Mouse (Mus musculus) liver, embryonic 14.5 days (tissue): Measurements from ENCODE around the gene Zfp882. TPM values are rescaled to one million over a fixed set of nuclear protein-coding genes. Genes with fewer than 3 reads are reported as not detected.

ENCODE experiments used
- ATAC-seq: fragments of 200-750 bp; cut with Nextera tagmentation; 2 replicates; pipeline ENCODE4 v1.8.0; 2017; ENCODE audit warnings: moderate number of reproducible peaks, mild to moderate bottlenecking, moderate library complexity; ENCODE audit not compliant: insufficient read depth
- DNase-seq, 3 experiments: peaks; one replicate each; pipeline ENCODE4 v3.0.0-alpha.2; 2012 to 2013; ENCODE audit warnings: low read depth in 3 of 3, low spot score in 3 of 3
- H3K27ac ChIP-seq: fragments of 300-500 bp; sonication (generic); 2 replicates; pipeline ENCODE4 v1.5.1; 2014; ENCODE audit warnings: moderate library complexity, mild to moderate bottlenecking, control low read depth, inconsistent platforms
- H3K27me3 ChIP-seq: fragments of 300-500 bp; sonication (generic); 2 replicates; pipeline ENCODE4 v1.6.1; 2014; ENCODE audit warnings: mild to moderate bottlenecking, low read length, moderate library complexity; ENCODE audit not compliant: control insufficient read depth, insufficient read depth
- H3K36me3 ChIP-seq: fragments of 300-500 bp; sonication (generic); replicated peaks from 2 replicates; pipeline ENCODE4 v1.6.1; 2014; ENCODE audit warnings: low read depth; ENCODE audit not compliant: control insufficient read depth, insufficient read depth
- H3K4me1 ChIP-seq, 2 experiments: fragments of 200-500 bp in 1 of 2; fragments of 300-500 bp in 1 of 2; sonication (generic) in 1 of 2; replicated peaks; 2 replicates each; pipeline ENCODE4 v1.6.1; 2012 to 2014; ENCODE audit warnings: antibody characterized with exemption in 1 of 2, inconsistent platforms in 1 of 2, low read length in 1 of 2; ENCODE audit not compliant: control insufficient read depth in 2 of 2, insufficient read depth in 2 of 2
- H3K4me2 ChIP-seq: fragments of 300-500 bp; sonication (generic); 2 replicates; pipeline ENCODE4 v1.6.1; 2014; ENCODE audit warnings: low read depth, mild to moderate bottlenecking, control low read depth, moderate library complexity
- H3K4me3 ChIP-seq, 2 experiments: fragments of 200-500 bp in 1 of 2; fragments of 300-500 bp in 1 of 2; sonication (generic) in 1 of 2; 2 replicates each; pipeline ENCODE4 v1.5.1; 2012 to 2014; ENCODE audit warnings: low read depth in 2 of 2, low read length in 2 of 2, mild to moderate bottlenecking in 2 of 2, control low read depth in 1 of 2, inconsistent platforms in 1 of 2, moderate library complexity in 1 of 2; ENCODE audit not compliant: insufficient read depth in 1 of 2
- H3K9ac ChIP-seq: fragments of 300-500 bp; sonication (generic); replicated peaks from 2 replicates; pipeline ENCODE4 v1.6.1; 2014; ENCODE audit warnings: mild to moderate bottlenecking, control low read depth, moderate library complexity
- H3K9me3 ChIP-seq: fragments of 300-500 bp; sonication (generic); 2 replicates; pipeline ENCODE4 v1.6.1; 2016; ENCODE audit warnings: low read length, mixed read lengths; ENCODE audit not compliant: control insufficient read depth
- CTCF ChIP-seq: IDR thresholded peaks from 2 replicates; pipeline ENCODE4 v1.5.1; 2016; ENCODE audit warnings: antibody characterized with exemption, low read depth, control low read depth
- EP300 ChIP-seq: IDR thresholded peaks from 2 replicates; pipeline ENCODE4 v1.6.1; 2016; ENCODE audit warnings: antibody characterized with exemption, low read depth
- WGBS: fragments of 180-500 bp; shearing (Covaris S2); extraction: QIAGEN DNeasy Blood & Tissue Kit; methylation state at CpG from one replicate; pipeline ENCODE4 v1.1.7; 2014; ENCODE audit not compliant: insufficient replicate concordance; 5-methylcytosine and 5-hydroxymethylcytosine counted together
- polyA plus RNA-seq, 2 experiments: library from polyadenylated mRNA; depleted of rRNA in 1 of 2; stranded (reverse) in 1 of 2; unstranded in 1 of 2; fragments of >200 nt; fragmentation: Nextera tagmentation in 1 of 2; extraction: Ambion mirVana in 1 of 2; gene quantifications; 2 replicates each; pipeline versions ENCODE4 v1.2.1 to v1.2.3; 2012 to 2014

Zfp882 gene
- polyA plus RNA-seq, 2 experiments = 0.51 to 0.52 TPM

GRCm38 (mm10) chr8:71906809-71907208, 1.6 kb upstream of the Zfp882 start:
- TF ChIP-seq CTCF = no peak
- no peak for TF ChIP-seq EP300
- 80% methylated on average over 1 of the region's 1 CpGs for WGBS
- Histone ChIP-seq H3K27ac (no peak overlapping the region), H3K27me3 (no peaks in the 10 kb centered on the region), H3K9me3 (no peaks in the 10 kb centered on the region), H3K36me3 (no peaks in the 10 kb centered on the region), H3K4me3 (no peak overlapping the region), H3K9ac (no peak overlapping the region), H3K4me1 (peaks cover 0 to 5% of the 10 kb centered on the region in 2 experiments; a peak in 3 of 4 replicates), H3K4me2 (no peak overlapping the region)
- no peak for DNase-seq
- no peak for ATAC-seq

- no peak overlapping the region for H3K9ac ChIP-seq
- H3K9me3 ChIP-seq = no peaks in the 10 kb centered on the region
- no peak overlapping the region for H3K27ac ChIP-seq
- H3K27me3 ChIP-seq = no peaks in the 10 kb centered on the region
- WGBS = 85% methylated on average over 5 of the region's 5 CpGs
- DNase-seq (no peak), ATAC-seq (no peak)
- TF ChIP-seq EP300 (no peak), CTCF (no peak)
- H3K4me2 ChIP-seq = peak overlapping the region; percentile 66
- H3K36me3 ChIP-seq = no peaks in the 10 kb centered on the region
- H3K4me3 ChIP-seq = peak overlapping the region; percentile 71 to 79
- H3K4me1 ChIP-seq = peaks cover 0 to 5% of the 10 kb centered on the region in 2 experiments; a peak in 3 of 4 replicates
These were observed 580 bp upstream of the Zfp882 start for GRCm38 (mm10) chr8:71907798-71908257.

- no peak overlapping the region for H3K27ac ChIP-seq
- ATAC-seq = no peak
- 59% methylated on average over 2 of the region's 2 CpGs for WGBS
- no peak overlapping the region for H3K4me3 ChIP-seq
- H3K4me2 ChIP-seq = no peak overlapping the region
- no peaks in the 10 kb centered on the region for H3K27me3 ChIP-seq
- no peak for DNase-seq
- H3K4me1 ChIP-seq = peaks cover 0 to 5% of the 10 kb centered on the region in 2 experiments; a peak in 3 of 4 replicates
- H3K9me3 ChIP-seq = no peaks in the 10 kb centered on the region
- H3K36me3 ChIP-seq = no peaks in the 10 kb centered on the region; the same call in 1 of the 2 replicates
- TF ChIP-seq CTCF (no peak), EP300 (no peak)
- H3K9ac ChIP-seq = no peak overlapping the region
These were observed 3.9 kb downstream of the Zfp882 start for GRCm38 (mm10) chr8:71912286-71912685.

DNA sequence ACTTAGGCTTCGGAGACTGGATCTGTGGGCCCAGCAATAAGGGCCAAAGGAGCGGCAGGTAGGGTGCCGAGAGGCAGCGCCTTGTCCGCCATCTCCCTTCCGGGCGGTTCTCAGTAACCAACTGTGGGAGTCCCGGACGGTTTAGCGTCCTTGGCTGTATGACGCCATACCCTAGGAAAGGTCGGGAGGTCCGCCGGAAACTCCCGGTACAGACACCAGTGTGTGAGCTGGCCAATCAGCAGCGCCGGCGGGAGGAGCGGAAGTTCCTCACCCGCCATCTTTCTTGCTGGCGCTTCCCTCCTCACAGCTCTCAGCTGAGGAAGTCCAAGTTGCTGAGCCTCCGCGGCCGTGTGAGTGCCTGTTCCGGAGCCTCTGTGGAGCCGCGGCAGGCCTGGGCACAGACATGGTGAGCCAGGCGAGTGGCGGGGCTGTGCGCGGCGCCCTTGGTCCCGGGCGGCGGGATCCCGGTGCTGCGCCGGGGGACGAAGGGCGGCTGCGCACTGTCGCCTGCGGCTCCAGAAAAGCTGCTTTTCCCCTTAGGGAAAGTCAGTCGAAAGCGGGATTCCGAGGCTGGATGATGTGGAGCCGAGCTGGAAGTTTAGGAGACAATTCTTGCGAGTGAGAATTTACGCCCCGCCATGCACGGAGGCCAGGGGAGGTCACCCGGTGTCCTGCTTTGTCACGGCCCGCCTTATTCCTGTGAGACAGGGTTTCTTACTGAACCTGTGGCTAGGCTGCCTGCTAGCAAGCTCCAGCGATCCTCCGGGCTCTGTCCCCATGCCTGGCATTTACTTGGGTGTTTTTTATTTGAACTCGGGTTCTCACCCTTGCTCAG, 14.4 kb downstream of the Zfp882 start:
- under 1% methylated on average over 57 of the region's 57 CpGs for WGBS
- H3K27me3 ChIP-seq = no peaks in the 10 kb centered on the region
- H3K9ac ChIP-seq = peak overlapping the region; percentile 91
- peak overlapping the region; percentile 88 to 94 for H3K4me3 ChIP-seq
- peaks cover 5 to 8% of the 10 kb centered on the region in 2 experiments for H3K4me1 ChIP-seq
- H3K36me3 ChIP-seq = no peaks in the 10 kb centered on the region
- H3K4me2 ChIP-seq = peak overlapping the region; percentile 88
- DNase-seq = peak; percentile 92 to 93 (median 92)
- H3K27ac ChIP-seq = peak overlapping the region; percentile 81
- no peak for TF ChIP-seq CTCF
- TF ChIP-seq EP300 = 0 out of 2 replicates have a peak, but pooled peaks have one; percentile 19
- ATAC-seq = peak; percentile 99
- H3K9me3 ChIP-seq = no peaks in the 10 kb centered on the region

DNA sequence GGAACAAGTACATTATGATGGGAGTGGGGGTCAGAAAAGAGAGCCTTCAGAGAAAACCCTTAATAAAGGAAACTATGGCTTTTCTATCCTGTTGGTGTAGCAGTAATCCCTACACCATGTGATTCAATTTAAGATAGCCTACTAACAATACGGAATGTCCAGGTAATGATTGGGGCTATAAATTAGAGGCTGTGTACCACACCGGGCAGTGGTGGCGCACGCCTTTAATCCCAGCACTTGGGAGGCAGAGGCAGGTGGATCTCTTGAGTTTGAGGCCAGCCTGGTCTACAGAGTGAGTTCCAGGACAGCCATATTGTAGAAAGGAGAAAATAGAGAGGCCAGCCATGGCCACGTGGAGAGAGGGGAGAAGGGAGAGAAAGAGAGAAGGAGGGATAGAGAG, 17.4 kb downstream of the Zfp882 start:
- no peak for DNase-seq
- H3K9me3 ChIP-seq = no peaks in the 10 kb centered on the region
- H3K27me3 ChIP-seq = no peaks in the 10 kb centered on the region
- no peak overlapping the region for H3K4me2 ChIP-seq
- WGBS = 86% methylated on average over 5 of the region's 5 CpGs
- no peak overlapping the region for H3K9ac ChIP-seq
- no peak overlapping the region for H3K27ac ChIP-seq
- H3K36me3 ChIP-seq = peaks cover 17% of the 10 kb centered on the region
- no peak overlapping the region for H3K4me3 ChIP-seq
- no peak for ATAC-seq
- no peak for TF ChIP-seq CTCF
- no peak for TF ChIP-seq EP300
- H3K4me1 ChIP-seq = peaks cover 7 to 9% of the 10 kb centered on the region in 2 experiments
